Mouse (Mus musculus): ENCODE data around the gene Rraga. TPM values are rescaled to one million over a fixed set of nuclear protein-coding genes. Genes with fewer than 3 reads are reported as not detected.

Gene Rraga
- total and polyA plus RNA-seq, 3 experiments, result 9.6 to 182 (median 68.7) TPM

GRCm38 (mm10) chr4:86580591-86580990 lies 5.1 kb downstream of the Rraga start:
- H3K4me3 ChIP-seq (ENCODE audit: control insufficient read depth in 1 of 2, insufficient read depth in 1 of 2, low read depth in 2 of 2, low read length in 2 of 2), result no peak overlapping the region
- no peaks in the 10 kb centered on the region for H3K27me3 ChIP-seq (ENCODE audit: control insufficient read depth in 1 of 2, insufficient read depth in 2 of 2, low read length in 2 of 2)
- no peaks in the 10 kb centered on the region; a peak in 1 of 4 replicates for H3K4me1 ChIP-seq (ENCODE audit: control insufficient read depth in 1 of 2, insufficient read depth in 2 of 2, low read length in 2 of 2)
- TF ChIP-seq JUND (IDR thresholded peaks at IDR 0.05; ENCODE audit: low read depth, low read length) (no peak), TBP (IDR thresholded peaks at IDR 0.05; ENCODE audit: low read depth, low read length) (no peak), ZC3H11A (IDR thresholded peaks at IDR 0.05; ENCODE audit: low read depth, low read length) (no peak), USF1 (IDR thresholded peaks at IDR 0.05; ENCODE audit: low read depth, low read length) (no peak), SMC3 (IDR thresholded peaks at IDR 0.05; ENCODE audit: low read depth, low read length) (no peak), MAZ (IDR thresholded peaks at IDR 0.05; ENCODE audit: low read depth, low read length) (no peak), MYC (IDR thresholded peaks at IDR 0.05; ENCODE audit: low read depth, low read length) (no peak), CTCF (IDR thresholded peaks at IDR 0.05 in 2 of 3, conservative IDR thresholded peaks at IDR 0.05 in 1 of 3; ENCODE audit: control insufficient read depth in 1 of 3, insufficient read depth in 1 of 3, low read depth in 2 of 3, low read length in 3 of 3, poor library complexity in 1 of 3, severe bottlenecking in 1 of 3) (no peak), ZMIZ1 (IDR thresholded peaks at IDR 0.05; ENCODE audit: low read depth, low read length) (no peak), CHD2 (IDR thresholded peaks at IDR 0.05; ENCODE audit: low read length) (no peak), NRF1 (IDR thresholded peaks at IDR 0.05; ENCODE audit: insufficient read depth, low read depth, low read length, poor library complexity, severe bottlenecking) (no peak), KAT2A (conservative IDR thresholded peaks at IDR 0.05; ENCODE audit: low read depth, low read length) (no peak), HCFC1 (IDR thresholded peaks at IDR 0.05; ENCODE audit: low read depth, low read length) (no peak)
- peaks cover 23% of the 10 kb centered on the region for H3K79me2 ChIP-seq (ENCODE audit: control insufficient read depth, insufficient read depth, low read length, poor library complexity)
- no peak for DNase-seq (ENCODE audit: low read depth, low spot score)
- H3K27ac ChIP-seq (ENCODE audit: control insufficient read depth, low read depth, low read length), result no peak overlapping the region
- no peak overlapping the region for H3K9ac ChIP-seq (ENCODE audit: control insufficient read depth, low read depth, low read length, poor library complexity, severe bottlenecking)
- no peaks in the 10 kb centered on the region for H3K9me3 ChIP-seq (replicated peaks; ENCODE audit: insufficient read depth, low read length)
- H3K36me3 ChIP-seq (ENCODE audit: control insufficient read depth in 1 of 2, insufficient read depth in 2 of 2, low read length in 2 of 2), result peaks cover 11 to 19% of the 10 kb centered on the region in 2 experiments

- Histone ChIP-seq H3K4me1 (ENCODE audit: control insufficient read depth in 1 of 2, insufficient read depth in 2 of 2, low read length in 2 of 2) (peaks cover 0 to 15% of the 10 kb centered on the region in 2 experiments; a peak in 3 of 4 replicates), H3K36me3 (ENCODE audit: control insufficient read depth in 1 of 2, insufficient read depth in 2 of 2, low read length in 2 of 2) (peaks cover 23 to 56% of the 10 kb centered on the region in 2 experiments), H3K27ac (ENCODE audit: control insufficient read depth, low read depth, low read length) (no peak overlapping the region), H3K9ac (ENCODE audit: control insufficient read depth, low read depth, low read length, poor library complexity, severe bottlenecking) (no peak overlapping the region), H3K27me3 (ENCODE audit: control insufficient read depth in 1 of 2, insufficient read depth in 2 of 2, low read length in 2 of 2) (no peaks in the 10 kb centered on the region), H3K79me2 (ENCODE audit: control insufficient read depth, insufficient read depth, low read length, poor library complexity) (peaks cover 1% of the 10 kb centered on the region; the same call in 1 of the 2 replicates), H3K4me3 (ENCODE audit: control insufficient read depth in 1 of 2, insufficient read depth in 1 of 2, low read depth in 2 of 2, low read length in 2 of 2) (no peak overlapping the region), H3K9me3 (replicated peaks; ENCODE audit: insufficient read depth, low read length) (no peaks in the 10 kb centered on the region)
- TF ChIP-seq UBTF (IDR thresholded peaks at IDR 0.05; ENCODE audit: borderline replicate concordance, insufficient read depth, low read depth, low read length) (no peak), TBP (IDR thresholded peaks at IDR 0.05; ENCODE audit: low read depth, low read length) (no peak), CTCF (IDR thresholded peaks at IDR 0.05 in 2 of 3, conservative IDR thresholded peaks at IDR 0.05 in 1 of 3; ENCODE audit: control insufficient read depth in 1 of 3, insufficient read depth in 1 of 3, low read depth in 2 of 3, low read length in 3 of 3, poor library complexity in 1 of 3, severe bottlenecking in 1 of 3) (peak in 2 of 3 experiments; percentile 44 to 46; a peak in 4 of 6 replicates), ZMIZ1 (IDR thresholded peaks at IDR 0.05; ENCODE audit: low read depth, low read length) (no peak), MYB (IDR thresholded peaks at IDR 0.05; ENCODE audit: low read depth, low read length) (no peak), ZKSCAN1 (IDR thresholded peaks at IDR 0.05; ENCODE audit: low read depth, low read length) (no peak), HCFC1 (IDR thresholded peaks at IDR 0.05; ENCODE audit: low read depth, low read length) (no peak), POLR2AphosphoS5 (IDR thresholded peaks at IDR 0.05; ENCODE audit: borderline replicate concordance, low read depth, low read length) (no peak), JUND (IDR thresholded peaks at IDR 0.05; ENCODE audit: low read depth, low read length) (no peak), RAD21 (IDR thresholded peaks at IDR 0.05; ENCODE audit: low read depth, low read length) (peak; percentile 3), POLR2A (IDR thresholded peaks at IDR 0.05; ENCODE audit: control insufficient read depth in 1 of 2, insufficient read depth in 1 of 2, low read depth in 1 of 2, low read length in 2 of 2, poor library complexity in 1 of 2) (no peak), SIN3A (IDR thresholded peaks at IDR 0.05; ENCODE audit: low read length) (no peak), RCOR1 (IDR thresholded peaks at IDR 0.05; ENCODE audit: low read depth, low read length) (no peak), TCF12 (IDR thresholded peaks at IDR 0.05; ENCODE audit: low read depth, low read length) (no peak), GATA1 (IDR thresholded peaks at IDR 0.05; ENCODE audit: low read depth, low read length) (no peak), E2F4 (IDR thresholded peaks at IDR 0.05; ENCODE audit: borderline replicate concordance, low read depth, low read length) (no peak), SMC3 (IDR thresholded peaks at IDR 0.05; ENCODE audit: low read depth, low read length) (peak; percentile 40), MAFK (IDR thresholded peaks at IDR 0.05; ENCODE audit: borderline replicate concordance, low read depth, low read length) (no peak), MXI1 (IDR thresholded peaks at IDR 0.05; ENCODE audit: low read depth, low read length) (no peak), GABPA (IDR thresholded peaks at IDR 0.05; ENCODE audit: low read depth, low read length) (no peak), NRF1 (IDR thresholded peaks at IDR 0.05; ENCODE audit: insufficient read depth, low read depth, low read length, poor library complexity, severe bottlenecking) (no peak), POLR2AphosphoS2 (IDR thresholded peaks at IDR 0.05; ENCODE audit: low read length) (no peak), CHD1 (IDR thresholded peaks at IDR 0.05; ENCODE audit: low read depth, low read length) (no peak), ZC3H11A (IDR thresholded peaks at IDR 0.05; ENCODE audit: low read depth, low read length) (no peak), MEF2A (IDR thresholded peaks at IDR 0.05; ENCODE audit: extremely low read depth, insufficient replicate concordance, low read depth, low read length, poor library complexity, severe bottlenecking) (no peak)
- DNase-seq (ENCODE audit: low read depth, low spot score), result peak; percentile 56
These were observed 12.8 kb downstream of the Rraga start for GRCm38 (mm10) chr4:86588236-86588635.

Measured in MEL (cell line).